Mouse (Mus musculus): ENCODE data around the gene Grk3.

Gene Grk3

GRCm38 (mm10) chr5:112868620-112869019, 147.0 kb downstream of the Grk3 start:
- no peak for DNase-seq (ENCODE audit: low spot score)

- DNase-seq (ENCODE audit: low spot score) = no peak
Measured at GRCm38 (mm10) chr5:112864719-112865367, 150.7 kb downstream of the Grk3 start.
